Comparison of ENCODE assay signal across 11 mouse cellular contexts in the genomic region with DNA sequence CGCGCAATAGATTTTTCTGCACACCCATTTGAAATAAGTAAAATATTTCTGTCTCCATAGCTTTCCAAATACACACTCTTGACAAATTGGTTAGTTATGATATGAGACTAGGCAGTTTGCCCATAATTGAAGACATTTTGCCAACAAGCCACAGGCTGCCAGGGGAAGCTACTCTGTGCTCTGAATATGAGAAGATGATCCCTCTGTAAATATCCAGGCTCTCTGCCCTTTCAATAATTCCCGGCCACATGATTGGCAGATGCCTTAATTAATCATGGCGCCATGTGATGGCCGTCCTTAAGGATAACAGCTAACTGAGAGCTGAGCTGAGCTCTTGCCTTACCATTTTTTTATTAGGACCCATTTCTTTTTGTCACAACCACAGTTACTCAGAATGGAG.
A peak's percentile ranks its signal among the peaks of the same experiment; 100 is the strongest.
DNase-seq lines count a peak whose midpoint lies in the region; ATAC-seq and TF ChIP-seq lines count a peak whose summit lies in the region.
"Had no signal": no experiment of that assay in that cellular context is flagged by ENCODE, and none has a peak within 500 bp of the region (broad histone marks: within the 10 kb centered on the region; RNA-seq: fewer than 3 reads in every experiment).

No protein-coding gene starts in this region.

- no peak for TF ChIP-seq CTCF in hindbrain, postnatal 0 days (IDR thresholded peaks at IDR 0.05; ENCODE audit: low read depth)

- no peak overlapping the region for H3K9ac ChIP-seq in hindbrain, postnatal 0 days (replicated peaks; ENCODE audit: low read length)
- no peak overlapping the region for H3K9ac ChIP-seq in hindbrain, embryonic 13.5 days
- H3K9ac ChIP-seq: embryonic facial prominence, embryonic 13.5 days; lung, embryonic 15.5 days; neural tube, embryonic 13.5 days had no signal

- no peaks in the 10 kb centered on the region for H3K4me1 ChIP-seq in hindbrain, postnatal 0 days (ENCODE audit: insufficient read depth, low read length)
- no peaks in the 10 kb centered on the region for H3K4me1 ChIP-seq in hindbrain, embryonic 13.5 days (replicated peaks)
- H3K4me1 ChIP-seq: embryonic facial prominence, embryonic 13.5 days; neural tube, embryonic 13.5 days had no signal

- DNase-seq in hindbrain, postnatal 0 days (ENCODE audit: low spot score) = peak; percentile 69
- peak; percentile 57 for DNase-seq in brain, adult 2 months (ENCODE audit: low read depth, low spot score)
- peak; percentile 88 to 90 for DNase-seq in cerebellum, postnatal 10 days
- peak; percentile 28 for DNase-seq in layer of hippocampus, adult 9-11 months
- no peak for DNase-seq in testis, postnatal 10 days (ENCODE audit: low spot score)
- DNase-seq in kidney, adult 8-10 months = no peak

- H3K36me3 ChIP-seq in hindbrain, postnatal 0 days (ENCODE audit: insufficient read depth, low read length) = no peaks in the 10 kb centered on the region
- H3K36me3 ChIP-seq in hindbrain, embryonic 13.5 days = no peaks in the 10 kb centered on the region
- H3K36me3 ChIP-seq: embryonic facial prominence, embryonic 13.5 days; G1E; lung, embryonic 15.5 days; neural tube, embryonic 13.5 days had no signal

- no peak overlapping the region for H3K4me3 ChIP-seq in hindbrain, postnatal 0 days (ENCODE audit: low read length)
- no peak overlapping the region for H3K4me3 ChIP-seq in hindbrain, embryonic 13.5 days
- H3K4me3 ChIP-seq: embryonic facial prominence, embryonic 13.5 days; lung, embryonic 15.5 days; neural tube, embryonic 13.5 days had no signal

- WGBS in hindbrain, postnatal 0 days = 68% methylated on average over 5 of the region's 5 CpGs
- WGBS in hindbrain, embryonic 13.5 days = 87% methylated on average over 5 of the region's 5 CpGs

- H3K27me3 ChIP-seq in hindbrain, postnatal 0 days (ENCODE audit: insufficient read depth, low read length) = no peaks in the 10 kb centered on the region
- no peaks in the 10 kb centered on the region for H3K27me3 ChIP-seq in hindbrain, embryonic 13.5 days
- H3K27me3 ChIP-seq: embryonic facial prominence, embryonic 13.5 days; lung, embryonic 15.5 days; neural tube, embryonic 13.5 days had no signal

- no peaks in the 10 kb centered on the region for H3K9me3 ChIP-seq in hindbrain, postnatal 0 days (ENCODE audit: low read length)
- no peaks in the 10 kb centered on the region for H3K9me3 ChIP-seq in hindbrain, embryonic 13.5 days
- H3K9me3 ChIP-seq: embryonic facial prominence, embryonic 13.5 days; G1E; lung, embryonic 15.5 days; neural tube, embryonic 13.5 days had no signal

- H3K4me2 ChIP-seq in hindbrain, postnatal 0 days (ENCODE audit: low read depth, low read length) = no peak overlapping the region
- H3K4me2 ChIP-seq in hindbrain, embryonic 13.5 days = no peak overlapping the region
- H3K4me2 ChIP-seq: embryonic facial prominence, embryonic 13.5 days; lung, embryonic 15.5 days; neural tube, embryonic 13.5 days had no signal

- no peak overlapping the region for H3K27ac ChIP-seq in hindbrain, postnatal 0 days
- no peak overlapping the region for H3K27ac ChIP-seq in hindbrain, embryonic 13.5 days
- H3K27ac ChIP-seq: embryonic facial prominence, embryonic 13.5 days; lung, embryonic 15.5 days; neural tube, embryonic 13.5 days had no signal

- peak; percentile 53; the same call in 1 of the 2 replicates for ATAC-seq in hindbrain, postnatal 0 days
- no peak for ATAC-seq in hindbrain, embryonic 13.5 days (ENCODE audit: low FRiP score)

Comparison
In these comparisons a context has a peak if more than half of its experiments do, and no peak if none do; other contexts are left out.
1. DNase-seq: peak in hindbrain, postnatal 0 days (single experiment), brain, adult 2 months (single experiment), cerebellum, postnatal 10 days (2 of 2) and layer of hippocampus, adult 9-11 months (single experiment); none in testis, postnatal 10 days (single experiment) and kidney, adult 8-10 months (0 of 2).